Mouse (Mus musculus): ENCODE data around the gene Rad51ap1.

The Rad51ap1 gene

GRCm38 (mm10) chr6:126939487-126940171, at the start of gene Rad51ap1, which contains the start of gene D6Wsu163e:
TSS of gene Rad51ap1 (minus strand) at chr6:126939587.
TSS of gene D6Wsu163e (plus strand) at chr6:126939962.
- peak; percentile 94 for DNase-seq (ENCODE audit: low spot score)

- no peak for DNase-seq (ENCODE audit: low spot score)
Measured at GRCm38 (mm10) chr6:126981539-126982234, 42.3 kb upstream of the Rad51ap1 start.

- no peak for DNase-seq (ENCODE audit: low spot score)
Measured at GRCm38 (mm10) chr6:126966241-126967026, 27.0 kb upstream of the Rad51ap1 start.

GRCm38 (mm10) chr6:126963426-126963825, 24.0 kb upstream of the Rad51ap1 start:
- no peak for DNase-seq (ENCODE audit: low spot score)

- no peak for DNase-seq (ENCODE audit: low spot score)
Measured at GRCm38 (mm10) chr6:126962709-126963108, 23.3 kb upstream of the Rad51ap1 start.

GRCm38 (mm10) chr6:126961371-126962018, 22.1 kb upstream of the Rad51ap1 start:
- DNase-seq (ENCODE audit: low spot score) = no peak

GRCm38 (mm10) chr6:126955734-126956133, 16.3 kb upstream of the Rad51ap1 start:
- peak; percentile 79 for DNase-seq (ENCODE audit: low spot score)

GRCm38 (mm10) chr6:126948336-126948735, 8.9 kb upstream of the Rad51ap1 start:
- DNase-seq (ENCODE audit: low spot score) = no peak

GRCm38 (mm10) chr6:126940451-126940850, 1.1 kb upstream of the Rad51ap1 start:
- DNase-seq (ENCODE audit: low spot score) = no peak

- DNase-seq (ENCODE audit: low spot score) = no peak
Measured at GRCm38 (mm10) chr6:126938853-126939486, 417 bp downstream of the Rad51ap1 start.

GRCm38 (mm10) chr6:126938047-126938446, 1.3 kb downstream of the Rad51ap1 start:
- DNase-seq (ENCODE audit: low spot score) = no peak

GRCm38 (mm10) chr6:126932896-126933295, 6.5 kb downstream of the Rad51ap1 start:
- no peak for DNase-seq (ENCODE audit: low spot score)

GRCm38 (mm10) chr6:126921111-126921881, 18.1 kb downstream of the Rad51ap1 start, which contains the start of gene Dyrk4:
TSS of gene Dyrk4 (minus strand) at chr6:126921839.
- DNase-seq (ENCODE audit: low spot score) = peak; percentile 38

GRCm38 (mm10) chr6:126914928-126915327, 24.5 kb downstream of the Rad51ap1 start:
- no peak for DNase-seq (ENCODE audit: low spot score)

- DNase-seq (ENCODE audit: low spot score) = no peak
Measured at GRCm38 (mm10) chr6:126910727-126911126, 28.7 kb downstream of the Rad51ap1 start.

GRCm38 (mm10) chr6:126907876-126908275, 31.5 kb downstream of the Rad51ap1 start:
- no peak for DNase-seq (ENCODE audit: low spot score)

GRCm38 (mm10) chr6:126907378-126907777, 32.0 kb downstream of the Rad51ap1 start:
- no peak for DNase-seq (ENCODE audit: low spot score)

GRCm38 (mm10) chr6:126877118-126877517, 62.3 kb downstream of the Rad51ap1 start:
- no peak for DNase-seq (ENCODE audit: low spot score)

Data from urinary bladder, postnatal 14 days (tissue).